Mouse (Mus musculus): Measurements from ENCODE around the gene Gm20388.

DNA sequence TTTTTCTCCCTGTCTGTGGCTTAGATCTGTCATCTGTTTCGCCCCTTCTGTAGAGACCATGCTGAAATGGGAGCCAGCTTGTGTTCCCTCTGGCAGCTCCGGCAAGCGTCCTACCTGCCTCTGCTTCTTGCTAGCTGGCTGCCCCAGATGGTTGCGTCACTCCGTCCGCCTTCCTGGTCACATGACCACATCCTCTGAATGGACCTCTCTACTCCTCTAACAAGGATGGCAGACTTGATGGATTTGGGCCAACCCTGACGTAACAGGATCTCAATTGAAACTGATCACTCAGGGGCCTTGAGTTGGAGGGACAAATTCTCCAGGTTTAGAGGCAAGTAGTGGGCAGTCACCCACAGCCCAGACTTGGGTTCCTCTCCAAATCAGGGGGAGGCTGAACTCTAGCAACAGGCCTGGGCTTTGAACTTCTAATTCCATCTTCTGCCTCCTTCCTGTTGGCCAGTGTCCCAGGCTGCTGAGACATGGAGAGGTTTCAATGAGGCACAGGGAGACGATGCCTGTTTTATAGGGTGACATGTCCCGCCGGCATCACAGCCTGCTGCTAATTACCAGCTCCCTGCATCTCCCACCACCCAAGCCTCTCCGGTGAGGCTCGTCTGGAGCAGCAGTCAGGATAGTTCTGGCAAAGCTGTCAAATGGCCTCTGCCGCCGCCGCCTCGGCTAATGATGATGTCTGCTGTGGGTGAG is 2279.9 kb downstream of the Gm20388 start:
- TF ChIP-seq POLR2A (IDR thresholded peaks at IDR 0.05; ENCODE audit: borderline replicate concordance, insufficient read depth, low read length) (no peak), CTCF (IDR thresholded peaks at IDR 0.05; ENCODE audit: borderline replicate concordance, insufficient read depth, low read depth, low read length) (no peak)
